Mouse (Mus musculus) heart, embryonic 12.5 days (tissue): Measurements from ENCODE around the gene Pcyt1a. TPM values are rescaled to one million over a fixed set of nuclear protein-coding genes. Genes with fewer than 3 reads are reported as not detected.
A peak's percentile ranks its signal among the peaks of the same experiment; 100 is the strongest.

ENCODE experiments used
- ATAC-seq: fragments of 200-750 bp; cut with Nextera tagmentation; 2 replicates; pipeline ENCODE4 v1.8.0; 2017; ENCODE audit warnings: moderate TSS enrichment, moderate library complexity; ENCODE audit not compliant: insufficient number of reproducible peaks, low FRiP score
- H3K27ac ChIP-seq: fragments of 300-500 bp; sonication (generic); 2 replicates; pipeline ENCODE4 v1.5.1; 2016; ENCODE audit warnings: mild to moderate bottlenecking, moderate library complexity; ENCODE audit not compliant: poor library complexity, severe bottlenecking
- H3K27me3 ChIP-seq: fragments of 300-500 bp; sonication (generic); replicated peaks from 2 replicates; pipeline ENCODE4 v1.6.1; 2016; ENCODE audit warnings: mild to moderate bottlenecking, moderate library complexity
- H3K36me3 ChIP-seq: fragments of 300-500 bp; sonication (generic); 2 replicates; pipeline ENCODE4 v1.6.1; 2016; ENCODE audit warnings: mild to moderate bottlenecking, moderate library complexity
- H3K4me1 ChIP-seq: fragments of 300-500 bp; sonication (generic); replicated peaks from 2 replicates; pipeline ENCODE4 v1.6.1; 2016; ENCODE audit warnings: mild to moderate bottlenecking
- H3K4me2 ChIP-seq: fragments of 300-500 bp; sonication (generic); 2 replicates; pipeline ENCODE4 v1.6.1; 2016; ENCODE audit warnings: mild to moderate bottlenecking, moderate library complexity
- H3K4me3 ChIP-seq: fragments of 300-500 bp; sonication (generic); 2 replicates; pipeline ENCODE4 v1.5.1; 2016; ENCODE audit warnings: mild to moderate bottlenecking
- H3K9ac ChIP-seq: fragments of 300-500 bp; sonication (generic); 2 replicates; pipeline ENCODE4 v1.6.1; 2016; ENCODE audit warnings: mild to moderate bottlenecking, moderate library complexity
- H3K9me3 ChIP-seq: fragments of 300-500 bp; sonication (generic); replicated peaks from 2 replicates; pipeline ENCODE4 v1.6.1; 2016; ENCODE audit warnings: mild to moderate bottlenecking, moderate library complexity
- WGBS: fragments of 180-500 bp; shearing (Covaris S2); methylation state at CpG from one replicate; pipeline ENCODE4 v1.1.7; 2016; 5-methylcytosine and 5-hydroxymethylcytosine counted together
- polyA plus RNA-seq: library from polyadenylated mRNA; unstranded; fragments of >200 nt; fragmentation: Nextera tagmentation; extraction: Ambion mirVana; gene quantifications from 2 replicates; pipeline ENCODE4 v1.2.1, GENCODE M21; 2016

The Pcyt1a gene
- polyA plus RNA-seq, 1 experiment from 2014 or later = 43.2 TPM

DNA sequence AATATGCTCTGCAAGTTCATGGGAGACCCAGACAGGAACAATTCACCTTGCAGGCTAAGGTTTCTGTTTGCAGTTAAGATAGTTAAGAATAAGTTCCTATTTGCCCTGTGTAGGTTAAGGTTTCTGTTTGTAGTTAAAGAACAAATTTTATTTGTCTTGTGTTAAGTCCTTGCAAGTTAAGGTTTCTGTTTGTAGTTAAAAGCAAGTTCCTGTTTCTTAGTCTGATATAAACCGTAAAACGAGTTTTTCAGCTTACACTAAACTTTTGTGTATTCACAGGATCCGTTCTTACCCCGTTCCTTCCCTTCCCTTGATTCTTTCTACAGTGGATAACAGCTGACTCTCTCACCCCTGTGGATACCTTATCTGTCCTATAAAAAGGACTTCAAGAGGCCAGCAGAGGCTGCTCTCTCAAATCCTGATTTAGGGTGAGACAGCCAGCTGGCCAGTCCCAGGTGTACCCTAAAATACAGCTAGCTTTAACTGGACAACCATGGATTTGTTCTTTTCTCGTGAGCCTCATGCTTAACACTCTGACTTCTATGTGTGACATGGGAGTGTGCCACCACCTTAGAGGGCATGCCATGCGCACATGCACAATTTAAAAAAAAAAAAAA lies 92.0 kb downstream of the Pcyt1a start:
- Histone ChIP-seq H3K4me1 (peaks cover 30% of the 10 kb centered on the region), H3K9ac (no peak overlapping the region), H3K4me2 (no peak overlapping the region), H3K36me3 (no peaks in the 10 kb centered on the region), H3K27ac (peak overlapping the region; percentile 33; the same call in 1 of the 2 replicates), H3K4me3 (no peak overlapping the region), H3K9me3 (no peaks in the 10 kb centered on the region), H3K27me3 (no peaks in the 10 kb centered on the region)
- WGBS = 40% methylated on average over 6 of the region's 6 CpGs
- ATAC-seq = no peak

GRCm38 (mm10) chr16:32523462-32524243 lies 92.9 kb downstream of the Pcyt1a start:
- Histone ChIP-seq H3K9ac (peak overlapping the region; percentile 26; the same call in 1 of the 2 replicates), H3K27ac (peak overlapping the region; percentile 55), H3K4me2 (no peak overlapping the region), H3K36me3 (no peaks in the 10 kb centered on the region), H3K27me3 (no peaks in the 10 kb centered on the region), H3K4me3 (no peak overlapping the region), H3K4me1 (peaks cover 30% of the 10 kb centered on the region), H3K9me3 (no peaks in the 10 kb centered on the region)
- 60% methylated on average over 8 of the region's 8 CpGs for WGBS
- no peak for ATAC-seq

DNA sequence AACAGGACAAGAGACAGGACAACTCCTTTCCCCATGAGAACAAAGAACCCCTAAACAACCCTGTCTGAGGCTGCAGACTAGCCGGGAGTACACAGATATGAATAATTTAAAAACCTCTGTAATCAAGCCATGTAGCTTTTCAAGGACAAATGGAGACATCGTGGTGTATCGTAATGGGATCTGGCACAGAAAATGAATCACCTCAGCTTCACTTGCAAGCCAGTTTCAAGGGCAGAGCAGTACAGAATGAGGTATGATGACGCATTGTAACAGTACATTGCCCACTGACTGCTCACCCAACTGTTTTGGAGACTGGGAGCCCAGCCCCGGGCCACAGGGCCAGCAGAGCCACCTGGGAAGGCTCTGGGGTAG lies 93.5 kb downstream of the Pcyt1a start:
- H3K36me3 ChIP-seq = no peaks in the 10 kb centered on the region
- ATAC-seq = no peak
- H3K27me3 ChIP-seq = no peaks in the 10 kb centered on the region
- 78% methylated on average over 5 of the region's 5 CpGs for WGBS
- H3K4me1 ChIP-seq = peaks cover 30% of the 10 kb centered on the region
- H3K27ac ChIP-seq = peak overlapping the region; percentile 55
- no peaks in the 10 kb centered on the region for H3K9me3 ChIP-seq
- H3K4me3 ChIP-seq = no peak overlapping the region
- peak overlapping the region; percentile 26; the same call in 1 of the 2 replicates for H3K9ac ChIP-seq
- no peak overlapping the region for H3K4me2 ChIP-seq

Other genes with a start within 250 kb of the Pcyt1a start
- 14.9 and 16.2 TPM in 2 replicates for gene Fbxo45, start 183.8 kb upstream of the Pcyt1a start, polyA plus RNA-seq
- 11.9 and 12.5 TPM in 2 replicates for gene Wdr53, start 183.7 kb upstream of the Pcyt1a start, polyA plus RNA-seq
- 0.18 TPM in 1 of 2 replicates, not detected in the other for gene Smco1, start 159.5 kb upstream of the Pcyt1a start, polyA plus RNA-seq
- 26.6 and 27.3 TPM in 2 replicates for gene Rnf168, start 153.5 kb upstream of the Pcyt1a start, polyA plus RNA-seq
- gene Ubxn7, start 98.7 kb upstream of the Pcyt1a start, polyA plus RNA-seq = 24.2 and 24.6 TPM in 2 replicates
- not detected in 2 replicates for gene Tm4sf19, start 30.4 kb upstream of the Pcyt1a start, polyA plus RNA-seq
- 21.6 and 27.1 TPM in 2 replicates for gene Tctex1d2, start 11.2 kb upstream of the Pcyt1a start, polyA plus RNA-seq
- gene Slc51a, start 57.0 kb downstream of the Pcyt1a start, polyA plus RNA-seq = 2.1 and 2.9 TPM in 2 replicates
- not detected in 2 replicates for gene Zdhhc19, start 65.3 kb downstream of the Pcyt1a start, polyA plus RNA-seq
- 52.5 and 58.2 TPM in 2 replicates for gene Tfrc, start 178.0 kb downstream of the Pcyt1a start, polyA plus RNA-seq
- gene Tnk2, start 213.0 kb downstream of the Pcyt1a start, polyA plus RNA-seq = 6.7 and 8.4 TPM in 2 replicates